Mouse (Mus musculus): ENCODE measurements around the gene Tnks2.

DNA sequence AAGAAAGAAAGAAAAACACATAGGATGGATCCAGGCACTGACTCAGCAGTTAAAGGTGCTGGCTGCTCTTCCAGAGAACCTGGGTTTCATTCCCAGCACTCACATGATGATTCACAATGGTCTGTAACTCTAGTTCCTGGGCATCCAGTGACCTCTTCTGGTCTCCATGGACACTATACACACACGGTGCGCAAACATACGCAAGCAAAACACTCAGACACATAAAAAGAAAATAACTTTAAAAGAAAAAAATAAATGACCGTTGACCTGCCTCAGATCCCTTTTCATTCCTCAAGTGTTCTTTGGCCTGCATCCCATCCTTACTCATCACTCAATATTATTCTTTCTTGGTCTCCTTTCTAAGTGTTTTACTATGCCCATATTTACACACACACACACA is 13.6 kb upstream of the Tnks2 start:
- TF ChIP-seq TAL1 (conservative IDR thresholded peaks at IDR 0.05; ENCODE audit: low read depth, low read length) (no peak), POLR2AphosphoS5 (IDR thresholded peaks at IDR 0.05; ENCODE audit: insufficient replicate concordance, low read depth, low read length) (no peak), CTCF (IDR thresholded peaks at IDR 0.05; ENCODE audit: low read depth, low read length) (no peak), GATA1 (IDR thresholded peaks at IDR 0.05; ENCODE audit: borderline replicate concordance, low read length) (no peak)

Measured in G1E (cell line).